Mouse (Mus musculus) embryonic fibroblast, embryonic 13.5 days (primary cell): ENCODE results near the gene Dyrk1a.

ENCODE experiments used
- CTCF ChIP-seq: IDR thresholded peaks from 2 replicates; pipeline ENCODE4 v1.5.1; 2011; ENCODE audit warnings: mild to moderate bottlenecking, control low read depth, low read length, moderate library complexity, borderline replicate concordance; ENCODE audit not compliant: insufficient read depth
- POLR2A ChIP-seq: IDR thresholded peaks from 2 replicates; pipeline ENCODE4 v1.6.1; 2011; ENCODE audit warnings: low read depth, mild to moderate bottlenecking, control low read depth, low read length, moderate library complexity

DNA sequence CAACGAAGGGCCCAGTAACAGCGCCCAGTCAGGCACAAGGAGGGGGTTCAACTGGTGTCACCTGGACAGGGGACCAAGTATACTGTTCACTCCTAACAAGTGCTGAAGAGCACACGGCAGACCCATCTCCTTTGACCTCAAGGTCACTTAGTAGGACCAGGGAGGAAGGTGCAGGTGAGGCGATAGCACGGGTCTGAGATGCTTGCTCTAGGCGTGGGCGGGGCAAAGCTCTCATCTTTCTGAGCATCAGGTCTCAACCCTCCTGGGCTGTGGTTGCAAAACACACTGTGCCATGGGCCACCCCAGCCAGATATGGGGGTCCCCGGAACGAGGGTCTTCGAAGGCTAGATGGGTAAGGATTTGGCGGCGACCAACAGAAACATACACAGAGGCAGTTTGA, 153.1 kb downstream of the Dyrk1a start:
- no peak for TF ChIP-seq POLR2A
- TF ChIP-seq CTCF = no peak
